Mouse (Mus musculus) testis, adult 2 months (tissue): ENCODE data around the gene Mta3.

Experiments used
- CTCF ChIP-seq: fragments of 200-500 bp; IDR thresholded peaks from 2 replicates; pipeline ENCODE4 v1.5.1; 2012; ENCODE audit warnings: low read depth, mild to moderate bottlenecking, inconsistent platforms, low read length, moderate library complexity; ENCODE audit not compliant: control insufficient read depth, insufficient read depth, insufficient replicate concordance
- POLR2A ChIP-seq: fragments of 200-500 bp; IDR thresholded peaks from 2 replicates; pipeline ENCODE4 v1.6.1; 2012; ENCODE audit warnings: low read depth, mild to moderate bottlenecking, inconsistent platforms, low read length, moderate library complexity; ENCODE audit not compliant: control insufficient read depth

DNA sequence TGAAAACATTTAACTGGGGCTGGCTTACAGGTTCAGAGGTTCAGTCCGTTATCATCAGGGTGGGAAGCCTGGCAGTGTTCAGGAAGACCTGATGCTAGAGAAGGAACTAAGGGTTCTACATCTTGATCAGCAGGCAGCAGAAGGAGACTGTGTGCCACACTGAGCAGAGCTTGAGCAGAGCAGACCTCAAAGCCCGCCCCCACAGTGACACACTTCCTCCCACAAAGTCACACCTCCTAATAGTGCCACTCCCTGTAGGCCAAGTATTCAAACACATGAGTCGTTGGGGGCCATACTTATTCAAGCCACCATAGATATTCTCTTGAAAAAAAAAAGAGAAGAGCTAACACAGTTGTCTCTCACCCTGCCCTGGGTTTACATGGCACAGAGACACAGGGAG lies 115.9 kb downstream of the Mta3 start:
- TF ChIP-seq CTCF (no peak), POLR2A (no peak)
